Mouse (Mus musculus): ENCODE results near the gene Olfr1318. TPM values are rescaled to one million over a fixed set of nuclear protein-coding genes. Genes with fewer than 3 reads are reported as not detected.
A peak's percentile ranks its signal among the peaks of the same experiment; 100 is the strongest.

Gene Olfr1318
- total RNA-seq (2015; ENCODE audit: low replicate concordance) (not detected in 2 replicates), total RNA-seq (2017; ENCODE audit: low replicate concordance) (not detected in 2 replicates)

GRCm38 (mm10) chr2:112153898-112154297, at the start of gene Olfr1318:
Olfr1318 (plus strand) TSS chr2:112154198.
- ATAC-seq (replicated peaks; ENCODE audit: low FRiP score, poor library complexity, severe bottlenecking) = no peak

- ATAC-seq (replicated peaks; ENCODE audit: low FRiP score, poor library complexity, severe bottlenecking) = no peak
Observed at GRCm38 (mm10) chr2:112115340-112115739, 38.7 kb upstream of the Olfr1318 start, which contains the start of gene Olfr1315-ps1. Olfr1315-ps1 (minus strand) TSS chr2:112115440.

DNA sequence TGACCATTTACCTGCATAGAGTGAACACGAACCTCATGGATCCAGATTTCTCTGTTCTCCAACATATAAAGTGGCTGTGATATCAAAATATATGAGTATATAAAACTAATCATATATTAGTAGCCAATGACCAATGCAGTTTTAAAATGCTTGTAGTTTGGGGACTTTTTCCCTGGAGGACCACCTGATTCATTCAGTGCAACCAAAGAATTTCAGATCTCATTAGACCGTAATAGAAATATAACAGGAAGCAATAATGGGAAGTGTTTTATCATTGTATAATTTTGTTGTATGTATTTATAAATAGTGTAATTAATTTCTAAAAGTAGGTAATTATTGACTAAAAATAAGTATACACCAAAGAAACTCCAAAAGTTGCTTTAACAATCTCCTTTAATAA, 19.1 kb upstream of the Olfr1318 start, which contains the start of gene Olfr1316:
Olfr1316 (minus strand) TSS at position 101 of the 400 bp plus-strand sequence.
- no peak for ATAC-seq (replicated peaks; ENCODE audit: low FRiP score, poor library complexity, severe bottlenecking)

- no peak for ATAC-seq (replicated peaks; ENCODE audit: low FRiP score, poor library complexity, severe bottlenecking)
Observed at GRCm38 (mm10) chr2:112140029-112140428, 14.0 kb upstream of the Olfr1318 start, which contains the start of gene Olfr1317. Olfr1317 (plus strand) TSS chr2:112140329.

DNA sequence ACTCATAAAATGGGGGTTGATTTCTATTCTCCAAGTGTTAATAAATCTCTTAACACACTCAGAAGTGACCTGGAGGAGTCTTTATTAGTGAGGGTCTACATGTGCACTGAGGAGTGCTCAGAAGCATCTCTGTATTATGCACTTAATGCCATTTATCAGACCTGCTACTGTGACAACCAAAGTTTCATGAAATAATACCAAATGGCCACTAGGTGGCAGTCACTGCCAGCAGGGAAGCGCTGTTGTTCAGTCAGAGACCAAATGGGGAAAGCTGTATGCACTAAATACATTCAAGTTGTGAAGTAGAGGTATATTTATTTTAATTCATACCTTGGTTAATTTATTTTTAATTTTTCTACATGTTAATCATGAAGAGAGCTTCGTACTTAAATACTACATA, 42.9 kb downstream of the Olfr1318 start:
- ATAC-seq (replicated peaks; ENCODE audit: low FRiP score, poor library complexity, severe bottlenecking) = peak; percentile 49; the same call in 1 of the 2 replicates

- no peak for ATAC-seq (replicated peaks; ENCODE audit: low FRiP score, poor library complexity, severe bottlenecking)
Observed at GRCm38 (mm10) chr2:112203056-112203455, 49.1 kb downstream of the Olfr1318 start.

Other genes with a start within 250 kb of the Olfr1318 start
- not detected in 2 replicates for gene Olfr1306, start 237.9 kb upstream of the Olfr1318 start, total RNA-seq (2015; ENCODE audit: low replicate concordance)
- gene Olfr1306, start 237.9 kb upstream of the Olfr1318 start, total RNA-seq (2017; ENCODE audit: low replicate concordance) = not detected in 2 replicates
- gene Olfr1307, start 204.8 kb upstream of the Olfr1318 start, total RNA-seq (2015; ENCODE audit: low replicate concordance) = under 0.01 TPM in 1 of 2 replicates, not detected in the other
- under 0.01 TPM in 1 of 2 replicates, not detected in the other for gene Olfr1307, start 204.8 kb upstream of the Olfr1318 start, total RNA-seq (2017; ENCODE audit: low replicate concordance)
- not detected in 2 replicates for gene Olfr1308, start 189.3 kb upstream of the Olfr1318 start, total RNA-seq (2015; ENCODE audit: low replicate concordance)
- not detected in 2 replicates for gene Olfr1308, start 189.3 kb upstream of the Olfr1318 start, total RNA-seq (2017; ENCODE audit: low replicate concordance)
- not detected in 2 replicates for gene Olfr1309, start 163.9 kb upstream of the Olfr1318 start, total RNA-seq (2015; ENCODE audit: low replicate concordance)
- not detected in 2 replicates for gene Olfr1309, start 163.9 kb upstream of the Olfr1318 start, total RNA-seq (2017; ENCODE audit: low replicate concordance)
- gene Olfr1310, start 141.5 kb upstream of the Olfr1318 start, total RNA-seq (2015; ENCODE audit: low replicate concordance) = not detected in 2 replicates
- gene Olfr1310, start 141.5 kb upstream of the Olfr1318 start, total RNA-seq (2017; ENCODE audit: low replicate concordance) = not detected in 2 replicates
- not detected in 2 replicates for gene Olfr1311, start 129.8 kb upstream of the Olfr1318 start, total RNA-seq (2015; ENCODE audit: low replicate concordance)
- gene Olfr1311, start 129.8 kb upstream of the Olfr1318 start, total RNA-seq (2017; ENCODE audit: low replicate concordance) = not detected in 2 replicates
- not detected in 2 replicates for gene Olfr1312, start 104.0 kb upstream of the Olfr1318 start, total RNA-seq (2015; ENCODE audit: low replicate concordance)
- gene Olfr1312, start 104.0 kb upstream of the Olfr1318 start, total RNA-seq (2017; ENCODE audit: low replicate concordance) = not detected in 2 replicates
- gene Olfr1313, start 76.4 kb upstream of the Olfr1318 start, total RNA-seq (2015; ENCODE audit: low replicate concordance) = not detected in 2 replicates
- not detected in 2 replicates for gene Olfr1313, start 76.4 kb upstream of the Olfr1318 start, total RNA-seq (2017; ENCODE audit: low replicate concordance)
- not detected in 2 replicates for gene Olfr1314, start 57.4 kb upstream of the Olfr1318 start, total RNA-seq (2015; ENCODE audit: low replicate concordance)
- gene Olfr1314, start 57.4 kb upstream of the Olfr1318 start, total RNA-seq (2017; ENCODE audit: low replicate concordance) = not detected in 2 replicates
- gene Olfr1315-ps1, start 38.8 kb upstream of the Olfr1318 start, total RNA-seq (2015; ENCODE audit: low replicate concordance) = not detected in 2 replicates
- gene Olfr1315-ps1, start 38.8 kb upstream of the Olfr1318 start, total RNA-seq (2017; ENCODE audit: low replicate concordance) = not detected in 2 replicates
- not detected in 2 replicates for gene Olfr1316, start 19.2 kb upstream of the Olfr1318 start, total RNA-seq (2015; ENCODE audit: low replicate concordance)
- gene Olfr1316, start 19.2 kb upstream of the Olfr1318 start, total RNA-seq (2017; ENCODE audit: low replicate concordance) = not detected in 2 replicates
- not detected in 2 replicates for gene Olfr1317, start 13.9 kb upstream of the Olfr1318 start, total RNA-seq (2015; ENCODE audit: low replicate concordance)
- not detected in 2 replicates for gene Olfr1317, start 13.9 kb upstream of the Olfr1318 start, total RNA-seq (2017; ENCODE audit: low replicate concordance)
- 2.5 and 5.0 TPM in 2 replicates for gene Lpcat4, start 85.3 kb downstream of the Olfr1318 start, total RNA-seq (2015; ENCODE audit: low replicate concordance)
- gene Lpcat4, start 85.3 kb downstream of the Olfr1318 start, total RNA-seq (2017; ENCODE audit: low replicate concordance) = 0.39 TPM in 1 of 2 replicates, not detected in the other
- gene Nutm1, start 105.1 kb downstream of the Olfr1318 start, total RNA-seq (2015; ENCODE audit: low replicate concordance) = not detected in 2 replicates
- not detected in 2 replicates for gene Nutm1, start 105.1 kb downstream of the Olfr1318 start, total RNA-seq (2017; ENCODE audit: low replicate concordance)
- 23.5 and 32.4 TPM in 2 replicates for gene Nop10, start 107.7 kb downstream of the Olfr1318 start, total RNA-seq (2015; ENCODE audit: low replicate concordance)
- 12.3 and 16.3 TPM in 2 replicates for gene Nop10, start 107.7 kb downstream of the Olfr1318 start, total RNA-seq (2017; ENCODE audit: low replicate concordance)
- 52.8 and 57.7 TPM in 2 replicates for gene Slc12a6, start 111.6 kb downstream of the Olfr1318 start, total RNA-seq (2015; ENCODE audit: low replicate concordance)
- 42.4 and 70.9 TPM in 2 replicates for gene Slc12a6, start 111.6 kb downstream of the Olfr1318 start, total RNA-seq (2017; ENCODE audit: low replicate concordance)
- gene Gm21985, start 112.1 kb downstream of the Olfr1318 start, total RNA-seq (2015; ENCODE audit: low replicate concordance) = 1.4 TPM in 1 of 2 replicates, not detected in the other
- gene Gm21985, start 112.1 kb downstream of the Olfr1318 start, total RNA-seq (2017; ENCODE audit: low replicate concordance) = 1.3 and 9.0 TPM in 2 replicates
- gene Emc4, start 213.8 kb downstream of the Olfr1318 start, total RNA-seq (2015; ENCODE audit: low replicate concordance) = 23.5 and 30.3 TPM in 2 replicates
- 9.9 and 11.3 TPM in 2 replicates for gene Emc4, start 213.8 kb downstream of the Olfr1318 start, total RNA-seq (2017; ENCODE audit: low replicate concordance)
- gene Katnbl1, start 225.0 kb downstream of the Olfr1318 start, total RNA-seq (2015; ENCODE audit: low replicate concordance) = 21.3 and 29.3 TPM in 2 replicates
- 20.7 and 21.3 TPM in 2 replicates for gene Katnbl1, start 225.0 kb downstream of the Olfr1318 start, total RNA-seq (2017; ENCODE audit: low replicate concordance)

Measured in erythroid progenitor cell, adult 5-6 weeks (primary cell).